Mouse (Mus musculus): Measurements from ENCODE around the gene Ube2m. TPM values are rescaled to one million over a fixed set of nuclear protein-coding genes. Genes with fewer than 3 reads are reported as not detected.
A peak's percentile ranks its signal among the peaks of the same experiment; 100 is the strongest.

The Ube2m gene
- total RNA-seq, 2 experiments from 2014 or later, result 193 TPM

GRCm38 (mm10) chr7:13033451-13034147 is 4.5 kb downstream of the Ube2m start:
- no peak for DNase-seq

- no peak for DNase-seq
Observed at GRCm38 (mm10) chr7:13032541-13032940, 5.5 kb downstream of the Ube2m start.

- no peak for DNase-seq
Observed at GRCm38 (mm10) chr7:13031983-13032382, 6.1 kb downstream of the Ube2m start.

GRCm38 (mm10) chr7:13031069-13031468 is 7.0 kb downstream of the Ube2m start:
- DNase-seq, result no peak

GRCm38 (mm10) chr7:13028986-13029385 is 9.1 kb downstream of the Ube2m start:
- no peak for DNase-seq

- DNase-seq, result no peak
Observed at GRCm38 (mm10) chr7:13025511-13026112, 12.5 kb downstream of the Ube2m start.

- DNase-seq, result peak; percentile 80 to 82
Observed at GRCm38 (mm10) chr7:13024805-13025204, 13.3 kb downstream of the Ube2m start.

- peak; percentile 96 to 98 for DNase-seq
Observed at GRCm38 (mm10) chr7:13023928-13024731, 13.9 kb downstream of the Ube2m start.

- DNase-seq, result no peak
Observed at GRCm38 (mm10) chr7:13022773-13023535, 15.1 kb downstream of the Ube2m start.

- DNase-seq, result no peak
Observed at GRCm38 (mm10) chr7:13015217-13015616, 22.9 kb downstream of the Ube2m start.

- no peak for DNase-seq
Observed at GRCm38 (mm10) chr7:13014275-13014839, 23.7 kb downstream of the Ube2m start.

- no peak for DNase-seq
Observed at GRCm38 (mm10) chr7:13013671-13014070, 24.4 kb downstream of the Ube2m start.

GRCm38 (mm10) chr7:13010005-13010908 is 27.8 kb downstream of the Ube2m start, which contains the start of gene Zbtb45:
Zbtb45 (minus strand) TSS chr7:13010034.
- peak in 1 of 2 experiments; percentile 7 for DNase-seq

- peak; percentile 92 to 93 for DNase-seq
Observed at GRCm38 (mm10) chr7:13009143-13010004, 28.7 kb downstream of the Ube2m start.

- DNase-seq, result peak in 1 of 2 experiments; percentile 13
Observed at GRCm38 (mm10) chr7:13007341-13008092, 30.6 kb downstream of the Ube2m start.

- DNase-seq, result no peak
Observed at GRCm38 (mm10) chr7:13006531-13006930, 31.5 kb downstream of the Ube2m start.

- no peak for DNase-seq
Observed at GRCm38 (mm10) chr7:13006011-13006410, 32.1 kb downstream of the Ube2m start.

- no peak for DNase-seq
Observed at GRCm38 (mm10) chr7:13003380-13003779, 34.7 kb downstream of the Ube2m start.

- DNase-seq, result no peak
Observed at GRCm38 (mm10) chr7:13001584-13001983, 36.5 kb downstream of the Ube2m start.
